Mouse (Mus musculus) lung, adult 2 months (tissue): Measurements from ENCODE around the gene Sept5.

Experiments
- CTCF ChIP-seq: fragments of 200-500 bp; IDR thresholded peaks from 2 replicates; pipeline ENCODE4 v1.5.1; 2011; ENCODE audit warnings: mild to moderate bottlenecking, low read length, control low read depth; ENCODE audit not compliant: insufficient read depth
- POLR2A ChIP-seq: fragments of 200-500 bp; IDR thresholded peaks from 2 replicates; pipeline ENCODE4 v1.6.1; 2011; ENCODE audit warnings: low read depth, mild to moderate bottlenecking, control low read depth, low read length, borderline replicate concordance; ENCODE audit errors: extremely low read depth

DNA sequence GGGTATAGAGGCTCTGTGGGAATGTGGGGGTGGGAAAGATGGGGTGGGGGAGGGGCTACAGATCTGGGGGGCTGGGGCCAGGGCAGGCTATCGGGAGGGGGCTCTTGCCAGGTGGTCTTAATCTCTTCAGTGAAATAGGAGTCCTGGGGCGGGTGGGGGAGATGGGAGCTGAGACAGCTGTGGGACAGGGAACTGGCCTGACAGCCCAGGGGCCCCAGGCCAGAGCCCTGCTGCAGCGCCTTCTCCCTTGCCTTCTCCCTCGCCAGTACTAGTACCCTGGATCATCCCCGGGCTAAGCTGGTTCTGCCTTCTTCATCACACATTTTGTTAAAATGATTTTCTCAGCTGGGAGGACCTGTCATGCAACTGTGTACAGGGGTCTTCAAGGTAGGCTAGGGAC lies 33.5 kb downstream of the Sept5 start:
- TF ChIP-seq CTCF: no peak
- TF ChIP-seq POLR2A: no peak
